Mouse (Mus musculus): ENCODE data around the gene Elp6. TPM values are rescaled to one million over a fixed set of nuclear protein-coding genes. Genes with fewer than 3 reads are reported as not detected.

Gene Elp6
- polyA plus RNA-seq, 2 experiments = 25.3 to 36.1 TPM

DNA sequence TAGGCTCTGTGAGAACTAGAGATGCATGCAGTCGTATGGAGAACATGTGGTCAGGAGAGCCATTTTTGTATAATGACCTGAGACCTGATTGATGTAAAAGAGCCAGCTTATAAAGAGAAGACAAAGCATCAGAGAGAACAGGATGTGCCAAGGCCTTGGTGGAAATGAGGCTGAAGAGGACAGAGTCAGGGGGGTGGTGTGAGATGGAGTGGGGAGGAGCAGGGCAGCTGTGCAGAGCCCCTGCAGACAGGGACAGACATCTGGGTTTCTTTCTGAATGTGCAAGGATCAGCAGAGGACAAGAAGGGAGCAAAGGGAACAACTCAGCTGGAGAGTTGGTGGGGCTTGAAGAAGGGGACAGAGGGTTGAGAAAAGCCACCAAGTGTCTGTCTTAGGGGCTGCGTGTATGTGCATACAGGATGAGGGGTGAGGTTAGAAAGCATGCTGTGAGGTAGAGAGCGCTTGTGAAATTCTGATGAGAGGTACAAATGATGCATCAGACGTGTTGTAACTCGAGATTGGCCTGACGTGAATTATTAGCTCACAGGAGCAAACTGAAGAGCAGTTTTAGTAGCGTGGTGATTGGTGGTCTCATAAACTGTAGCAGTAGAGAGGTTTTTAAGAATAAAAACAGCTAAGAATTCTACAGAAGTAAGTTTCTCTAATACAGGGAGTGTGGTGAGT is 40.2 kb downstream of the Elp6 start:
- H3K27me3 ChIP-seq (ENCODE audit: control insufficient read depth, insufficient read depth, low read length) = no peaks in the 10 kb centered on the region
- WGBS = 24% methylated on average over 7 of the region's 7 CpGs
- H3K9me3 ChIP-seq (ENCODE audit: control insufficient read depth, low read length) = no peaks in the 10 kb centered on the region
- no peaks in the 10 kb centered on the region for H3K36me3 ChIP-seq (ENCODE audit: control insufficient read depth, insufficient read depth, low read length)
- no peak for TF ChIP-seq POLR2A (IDR thresholded peaks at IDR 0.05; ENCODE audit: borderline replicate concordance, extremely low read depth, insufficient read depth, insufficient read length)
- no peak overlapping the region for H3K4me3 ChIP-seq (replicated peaks; ENCODE audit: low read length)
- H3K4me1 ChIP-seq (ENCODE audit: control insufficient read depth, insufficient read depth, low read length) = no peaks in the 10 kb centered on the region
- no peak overlapping the region for H3K9ac ChIP-seq (ENCODE audit: low read depth, low read length, severe bottlenecking)
- ATAC-seq (ENCODE audit: low FRiP score, low read depth) (no peak), DNase-seq (ENCODE audit: low spot score) (no peak)
- H3K4me2 ChIP-seq (replicated peaks; ENCODE audit: low read depth, low read length, severe bottlenecking) = no peak overlapping the region
- H3K27ac ChIP-seq (replicated peaks; ENCODE audit: low read depth, low read length) = no peak overlapping the region

DNA sequence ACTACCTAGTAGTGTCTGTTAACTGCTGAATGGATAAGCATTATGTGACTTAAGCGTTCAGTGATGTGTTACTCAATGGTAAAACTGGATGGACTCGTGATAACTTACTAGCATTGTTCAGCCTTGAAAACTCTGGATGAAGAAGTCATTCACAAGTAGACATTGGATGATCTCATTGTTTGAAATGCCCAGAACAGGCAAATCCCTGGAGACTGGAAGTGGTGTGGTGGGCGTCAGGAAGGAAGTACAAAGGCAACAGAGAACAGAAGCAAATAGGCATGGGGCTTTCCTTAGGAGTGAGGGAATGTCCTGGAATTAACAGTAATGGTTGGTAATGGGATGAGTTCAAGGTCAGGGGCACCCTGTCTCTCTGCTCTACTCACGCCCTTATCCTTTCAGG is 43.9 kb downstream of the Elp6 start:
- no peak overlapping the region for H3K4me2 ChIP-seq (replicated peaks; ENCODE audit: low read depth, low read length, severe bottlenecking)
- H3K9me3 ChIP-seq (ENCODE audit: control insufficient read depth, low read length) = no peaks in the 10 kb centered on the region
- no peak overlapping the region for H3K9ac ChIP-seq (ENCODE audit: low read depth, low read length, severe bottlenecking)
- H3K4me1 ChIP-seq (ENCODE audit: control insufficient read depth, insufficient read depth, low read length) = no peaks in the 10 kb centered on the region
- WGBS = 81% methylated on average over 4 of the region's 4 CpGs
- TF ChIP-seq POLR2A (IDR thresholded peaks at IDR 0.05; ENCODE audit: borderline replicate concordance, extremely low read depth, insufficient read depth, insufficient read length) = no peak
- H3K4me3 ChIP-seq (replicated peaks; ENCODE audit: low read length) = no peak overlapping the region
- no peaks in the 10 kb centered on the region for H3K27me3 ChIP-seq (ENCODE audit: control insufficient read depth, insufficient read depth, low read length)
- peaks cover 10% of the 10 kb centered on the region; the same call in 1 of the 2 replicates for H3K36me3 ChIP-seq (ENCODE audit: control insufficient read depth, insufficient read depth, low read length)
- ATAC-seq (ENCODE audit: low FRiP score, low read depth) = no peak
- H3K27ac ChIP-seq (replicated peaks; ENCODE audit: low read depth, low read length) = no peak overlapping the region
- DNase-seq (ENCODE audit: low spot score) = no peak

DNA sequence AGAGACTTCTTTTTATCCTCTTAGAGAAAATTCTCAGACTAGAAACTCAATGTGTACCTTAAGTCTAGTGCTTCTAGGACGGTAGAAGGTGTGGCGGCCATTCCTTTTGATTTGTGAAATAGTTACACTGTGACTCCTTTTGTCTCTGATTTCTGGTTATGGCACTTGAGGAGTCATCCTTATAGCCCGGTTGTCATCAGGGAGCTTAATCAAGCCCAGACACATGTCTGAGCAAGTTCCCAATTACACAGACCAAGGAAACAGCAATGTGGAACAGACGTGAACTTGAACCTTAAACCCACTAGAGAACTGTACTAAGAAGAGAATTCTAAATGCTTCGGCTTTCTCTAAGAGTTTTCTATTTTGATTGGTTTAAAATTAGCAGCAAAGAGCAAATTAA is 45.2 kb downstream of the Elp6 start:
- H3K4me1 ChIP-seq (ENCODE audit: control insufficient read depth, insufficient read depth, low read length) = no peaks in the 10 kb centered on the region
- WGBS = 65% methylated on average over 5 of the region's 5 CpGs
- peaks cover 15% of the 10 kb centered on the region for H3K36me3 ChIP-seq (ENCODE audit: control insufficient read depth, insufficient read depth, low read length)
- H3K4me2 ChIP-seq (replicated peaks; ENCODE audit: low read depth, low read length, severe bottlenecking) = no peak overlapping the region
- H3K27ac ChIP-seq (replicated peaks; ENCODE audit: low read depth, low read length) = no peak overlapping the region
- TF ChIP-seq POLR2A (IDR thresholded peaks at IDR 0.05; ENCODE audit: borderline replicate concordance, extremely low read depth, insufficient read depth, insufficient read length) = no peak
- ATAC-seq (ENCODE audit: low FRiP score, low read depth) (no peak), DNase-seq (ENCODE audit: low spot score) (no peak)
- H3K27me3 ChIP-seq (ENCODE audit: control insufficient read depth, insufficient read depth, low read length) = no peaks in the 10 kb centered on the region
- H3K9ac ChIP-seq (ENCODE audit: low read depth, low read length, severe bottlenecking) = no peak overlapping the region
- H3K4me3 ChIP-seq (replicated peaks; ENCODE audit: low read length) = no peak overlapping the region
- H3K9me3 ChIP-seq (ENCODE audit: control insufficient read depth, low read length) = no peaks in the 10 kb centered on the region

DNA sequence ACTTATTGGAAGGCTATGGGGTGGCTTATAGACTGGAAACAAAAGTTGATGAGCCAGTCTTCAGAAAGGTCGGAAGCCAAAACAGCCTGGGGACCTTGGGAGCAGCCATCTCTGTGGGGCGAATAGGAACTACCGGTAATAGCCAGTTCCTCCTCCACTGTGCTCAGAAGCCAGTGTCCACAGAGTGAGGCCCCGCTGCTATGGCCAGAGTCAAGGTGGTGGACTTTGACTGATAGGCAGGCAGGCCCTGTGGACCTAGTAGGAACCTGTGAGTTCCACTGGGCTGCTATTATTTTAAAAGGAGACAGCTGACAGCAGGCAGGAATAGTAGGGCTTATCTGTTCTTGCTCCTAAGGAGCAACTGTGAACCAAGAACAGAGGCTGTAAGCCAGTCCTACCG is 45.6 kb downstream of the Elp6 start:
- Histone ChIP-seq H3K4me3 (replicated peaks; ENCODE audit: low read length) (no peak overlapping the region), H3K36me3 (ENCODE audit: control insufficient read depth, insufficient read depth, low read length) (peaks cover 15% of the 10 kb centered on the region), H3K9ac (ENCODE audit: low read depth, low read length, severe bottlenecking) (no peak overlapping the region), H3K27me3 (ENCODE audit: control insufficient read depth, insufficient read depth, low read length) (no peaks in the 10 kb centered on the region), H3K4me1 (ENCODE audit: control insufficient read depth, insufficient read depth, low read length) (no peaks in the 10 kb centered on the region), H3K4me2 (replicated peaks; ENCODE audit: low read depth, low read length, severe bottlenecking) (no peak overlapping the region), H3K9me3 (ENCODE audit: control insufficient read depth, low read length) (no peaks in the 10 kb centered on the region), H3K27ac (replicated peaks; ENCODE audit: low read depth, low read length) (no peak overlapping the region)
- 76% methylated on average over 5 of the region's 5 CpGs for WGBS
- DNase-seq (ENCODE audit: low spot score) = no peak
- no peak for ATAC-seq (ENCODE audit: low FRiP score, low read depth)
- TF ChIP-seq POLR2A (IDR thresholded peaks at IDR 0.05; ENCODE audit: borderline replicate concordance, extremely low read depth, insufficient read depth, insufficient read length) = no peak

DNA sequence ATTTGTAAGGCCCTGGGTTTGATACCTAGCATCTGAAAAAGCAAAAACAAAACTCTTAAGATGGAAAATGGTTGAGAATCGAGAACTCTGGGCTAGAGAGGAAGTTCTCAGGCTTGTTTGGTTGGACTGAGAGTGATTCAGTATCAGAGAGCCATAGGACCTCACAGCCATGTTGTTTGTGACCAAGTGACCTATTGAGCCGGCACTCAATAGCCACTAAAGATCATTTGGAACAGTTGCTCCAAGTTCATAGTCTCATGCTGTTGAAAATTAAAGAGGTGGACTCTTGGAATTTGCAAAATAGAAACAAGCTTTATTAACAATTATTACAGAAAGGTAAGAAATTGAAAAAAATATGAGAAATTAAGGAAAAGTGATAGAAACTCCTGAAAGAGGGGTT is 46.4 kb downstream of the Elp6 start:
- no peaks in the 10 kb centered on the region for H3K9me3 ChIP-seq (ENCODE audit: control insufficient read depth, low read length)
- H3K27me3 ChIP-seq (ENCODE audit: control insufficient read depth, insufficient read depth, low read length) = no peaks in the 10 kb centered on the region
- H3K9ac ChIP-seq (ENCODE audit: low read depth, low read length, severe bottlenecking) = no peak overlapping the region
- peaks cover 20% of the 10 kb centered on the region for H3K36me3 ChIP-seq (ENCODE audit: control insufficient read depth, insufficient read depth, low read length)
- H3K27ac ChIP-seq (replicated peaks; ENCODE audit: low read depth, low read length) = no peak overlapping the region
- TF ChIP-seq POLR2A (IDR thresholded peaks at IDR 0.05; ENCODE audit: borderline replicate concordance, extremely low read depth, insufficient read depth, insufficient read length) = no peak
- DNase-seq (ENCODE audit: low spot score) (no peak), ATAC-seq (ENCODE audit: low FRiP score, low read depth) (no peak)
- 86% methylated on average over 2 of the region's 2 CpGs for whole genome bisulfite sequencing
- no peak overlapping the region for H3K4me2 ChIP-seq (replicated peaks; ENCODE audit: low read depth, low read length, severe bottlenecking)
- no peaks in the 10 kb centered on the region for H3K4me1 ChIP-seq (ENCODE audit: control insufficient read depth, insufficient read depth, low read length)
- H3K4me3 ChIP-seq (replicated peaks; ENCODE audit: low read length) = no peak overlapping the region
